Comparison of ENCODE assay signal across 8 mouse cellular contexts in genomic region chr17:87671890-87672660, GRCm38 (mm10). TPM values are rescaled to one million over a fixed set of nuclear protein-coding genes. Genes with fewer than 3 reads are reported as not detected.
DNase-seq lines count a peak whose midpoint lies in the region; ATAC-seq and TF ChIP-seq lines count a peak whose summit lies in the region.

Gene Msh2 (plus strand): TSS chr17:87672330.

- peaks cover 31% of the 10 kb centered on the region for H3K4me1 ChIP-seq in hindbrain, embryonic 10.5 days (replicated peaks)
- no peaks in the 10 kb centered on the region for H3K4me1 ChIP-seq in lung, postnatal 0 days (ENCODE audit: insufficient read depth, low read depth, low read length)

- TF ChIP-seq EP300 in lung, postnatal 0 days (IDR thresholded peaks at IDR 0.05) = no peak

- no peaks in the 10 kb centered on the region for H3K27me3 ChIP-seq in hindbrain, embryonic 10.5 days (ENCODE audit: insufficient read depth, poor library complexity, severe bottlenecking)
- no peaks in the 10 kb centered on the region for H3K27me3 ChIP-seq in lung, postnatal 0 days (replicated peaks; ENCODE audit: insufficient read depth, low read length)

- WGBS in hindbrain, embryonic 10.5 days = under 1% methylated on average over 44 of the region's 44 CpGs
- WGBS in lung, postnatal 0 days = under 1% methylated on average over 42 of the region's 44 CpGs

- peak; percentile 95 for DNase-seq in MN1 (ENCODE audit: low spot score)
- peak; percentile 98 for DNase-seq in cerebellum, adult 9-10 months
- DNase-seq in hindbrain, embryonic 10.5 days (ENCODE audit: low spot score) = peak; percentile 99
- peak; percentile 97 for DNase-seq in layer of hippocampus, adult 9-11 months
- peak; percentile 99 for DNase-seq in lung, postnatal 0 days (ENCODE audit: low spot score)
- peak; percentile 95 for DNase-seq in ovary, postnatal 14 days (ENCODE audit: low spot score)
- peak; percentile 99 for DNase-seq in thymus, postnatal 14 days

- no peaks in the 10 kb centered on the region for H3K9me3 ChIP-seq in hindbrain, embryonic 10.5 days
- no peaks in the 10 kb centered on the region for H3K9me3 ChIP-seq in lung, postnatal 0 days (ENCODE audit: low read length)

- H3K36me3 ChIP-seq in hindbrain, embryonic 10.5 days = peaks cover 27% of the 10 kb centered on the region
- H3K36me3 ChIP-seq in lung, postnatal 0 days (ENCODE audit: insufficient read depth, low read length) = no peaks in the 10 kb centered on the region

- peak within 1 kb of the TSS; percentile 92 for H3K4me2 ChIP-seq in lung, postnatal 0 days (replicated peaks; ENCODE audit: low read depth, low read length)

- peak within 1 kb of the TSS; percentile 95 for H3K27ac ChIP-seq in hindbrain, embryonic 10.5 days
- peak within 1 kb of the TSS; percentile 73 for H3K27ac ChIP-seq in lung, postnatal 0 days (ENCODE audit: low read length)

- peak within 1 kb of the TSS; percentile 94 for H3K4me3 ChIP-seq in hindbrain, embryonic 10.5 days
- peak within 1 kb of the TSS; percentile 91 for H3K4me3 ChIP-seq in lung, postnatal 0 days (ENCODE audit: low read depth, low read length)

- peak within 1 kb of the TSS; percentile 63 for H3K9ac ChIP-seq in lung, postnatal 0 days (replicated peaks; ENCODE audit: low read depth)

- peak; percentile 99 for ATAC-seq in frontal cortex, adult (ENCODE audit: low TSS enrichment)
- peak; percentile 99 for ATAC-seq in lung, postnatal 0 days

- no peak; the same call in 1 of the 2 replicates for TF ChIP-seq CTCF in lung, postnatal 0 days (IDR thresholded peaks at IDR 0.05)

RNA-seq across cellular contexts. Expression of gene Msh2, which starts in this region (rescaled TPM):
- 102 and 124 TPM in 2 replicates for polyA plus RNA-seq in hindbrain, embryonic 10.5 days (2016; fragmentation: Nextera tagmentation; extraction: Ambion mirVana)
- polyA plus RNA-seq in lung, postnatal 0 days (2015; fragmentation: Nextera tagmentation; extraction: Ambion mirVana) = 19.8 and 26.0 TPM in 2 replicates

Comparison
In these comparisons a context has a peak if more than half of its experiments do, and no peak if none do; other contexts are left out.
1. Peak in every context shown above with its lines: DNase-seq, ATAC-seq, H3K4me3 ChIP-seq and H3K27ac ChIP-seq.